Mouse (Mus musculus) megakaryocyte progenitor cell, adult 5-6 weeks (primary cell): ENCODE measurements around the gene Itgax. TPM values are rescaled to one million over a fixed set of nuclear protein-coding genes. Genes with fewer than 3 reads are reported as not detected.

Experiments
- ATAC-seq: replicated peaks from 2 replicates; pipeline ENCODE4 v1.8.0; 2016; ENCODE audit warnings: mild to moderate bottlenecking, moderate TSS enrichment, inconsistent platforms; ENCODE audit not compliant: poor library complexity
- total RNA-seq, 2 experiments: library from RNA; stranded (forward) in 1 of 2; stranded (reverse) in 1 of 2; fragments of 157-497, 149-512 nt in 1 of 2; fragments of 200-1000 nt in 1 of 2; gene quantifications; 2 replicates each; pipeline versions ENCODE4 v1.2.3 to v1.2.4; 2015 to 2017

Gene Itgax
- total RNA-seq, 2 experiments from 2014 or later: 0.32 to 0.67 TPM

GRCm38 (mm10) chr7:128158688-128159354, 29.5 kb downstream of the Itgax start:
- peak; percentile 72 for ATAC-seq

GRCm38 (mm10) chr7:128164001-128164400, 34.7 kb downstream of the Itgax start:
- ATAC-seq: no peak

GRCm38 (mm10) chr7:128166391-128166790, 37.0 kb downstream of the Itgax start:
- ATAC-seq: no peak

- ATAC-seq: no peak
These were observed 40.6 kb downstream of the Itgax start for GRCm38 (mm10) chr7:128169996-128170395.

- ATAC-seq: peak; percentile 26
These were observed 49.0 kb downstream of the Itgax start for GRCm38 (mm10) chr7:128178385-128178784.

- peak; percentile 89 for ATAC-seq
These were observed 50.8 kb downstream of the Itgax start for GRCm38 (mm10) chr7:128180126-128180525.

- ATAC-seq: peak; percentile 10; the same call in 1 of the 2 replicates
These were observed 51.2 kb downstream of the Itgax start for GRCm38 (mm10) chr7:128180546-128180945.

GRCm38 (mm10) chr7:128181691-128182090, 52.3 kb downstream of the Itgax start:
- ATAC-seq: no peak

Other genes with a start within 250 kb of the Itgax start
- gene Prss53, start 238.6 kb upstream of the Itgax start, total RNA-seq (2015): 0.15 and 0.39 TPM in 2 replicates
- not detected in 2 replicates for gene Prss53, start 238.6 kb upstream of the Itgax start, total RNA-seq (2017)
- not detected in 2 replicates for gene Gm21974, start 234.1 kb upstream of the Itgax start, total RNA-seq (2015)
- not detected in 2 replicates for gene Gm21974, start 234.1 kb upstream of the Itgax start, total RNA-seq (2017)
- 125 and 145 TPM in 2 replicates for gene Vkorc1, start 233.9 kb upstream of the Itgax start, total RNA-seq (2015)
- 30.7 and 39.6 TPM in 2 replicates for gene Vkorc1, start 233.9 kb upstream of the Itgax start, total RNA-seq (2017)
- 68.3 and 75.7 TPM in 2 replicates for gene Bckdk, start 225.5 kb upstream of the Itgax start, total RNA-seq (2015)
- gene Bckdk, start 225.5 kb upstream of the Itgax start, total RNA-seq (2017): 42.5 and 49.9 TPM in 2 replicates
- 18.1 and 30.6 TPM in 2 replicates for gene Kat8, start 217.0 kb upstream of the Itgax start, total RNA-seq (2015)
- gene Kat8, start 217.0 kb upstream of the Itgax start, total RNA-seq (2017): 23.7 and 30.4 TPM in 2 replicates
- not detected in 2 replicates for gene Prss8, start 199.4 kb upstream of the Itgax start, total RNA-seq (2015)
- gene Prss8, start 199.4 kb upstream of the Itgax start, total RNA-seq (2017): not detected in 2 replicates
- 1.5 and 2.3 TPM in 2 replicates for gene Prss36, start 182.8 kb upstream of the Itgax start, total RNA-seq (2015)
- gene Prss36, start 182.8 kb upstream of the Itgax start, total RNA-seq (2017): 0.75 and 7.2 TPM in 2 replicates
- gene Fus, start 162.1 kb upstream of the Itgax start, total RNA-seq (2015): 180 and 190 TPM in 2 replicates
- 27.2 and 49.5 TPM in 2 replicates for gene Fus, start 162.1 kb upstream of the Itgax start, total RNA-seq (2017)
- 142 and 147 TPM in 2 replicates for gene Pycard, start 135.7 kb upstream of the Itgax start, total RNA-seq (2015)
- 20.8 and 26.9 TPM in 2 replicates for gene Pycard, start 135.7 kb upstream of the Itgax start, total RNA-seq (2017)
- gene Trim72, start 125.6 kb upstream of the Itgax start, total RNA-seq (2015): not detected in 2 replicates
- not detected in 2 replicates for gene Trim72, start 125.6 kb upstream of the Itgax start, total RNA-seq (2017)
- 23.6 and 24.3 TPM in 2 replicates for gene Itgam, start 66.9 kb upstream of the Itgax start, total RNA-seq (2015)
- 28.0 and 34.9 TPM in 2 replicates for gene Itgam, start 66.9 kb upstream of the Itgax start, total RNA-seq (2017)
- gene Gm49368, start 66.9 kb upstream of the Itgax start, total RNA-seq (2015): 0.05 TPM in 1 of 2 replicates, not detected in the other
- not detected in 2 replicates for gene Gm49368, start 66.9 kb upstream of the Itgax start, total RNA-seq (2017)
- 0.25 TPM in 1 of 2 replicates, not detected in the other for gene Itgad, start 24.8 kb downstream of the Itgax start, total RNA-seq (2015)
- gene Itgad, start 24.8 kb downstream of the Itgax start, total RNA-seq (2017): 0.51 TPM in 1 of 2 replicates, not detected in the other
- gene Cox6a2, start 76.8 kb downstream of the Itgax start, total RNA-seq (2015): 0.76 and 4.8 TPM in 2 replicates
- 0.21 and 1.3 TPM in 2 replicates for gene Cox6a2, start 76.8 kb downstream of the Itgax start, total RNA-seq (2017)
- 6.9 and 7.1 TPM in 2 replicates for gene Armc5, start 107.8 kb downstream of the Itgax start, total RNA-seq (2015)
- gene Armc5, start 107.8 kb downstream of the Itgax start, total RNA-seq (2017): 9.5 and 11.8 TPM in 2 replicates
- gene 9130023H24Rik, start 108.5 kb downstream of the Itgax start, total RNA-seq (2015): 4.3 TPM in 2 replicates
- 4.7 and 7.2 TPM in 2 replicates for gene 9130023H24Rik, start 108.5 kb downstream of the Itgax start, total RNA-seq (2017)
- gene Tgfb1i1, start 117.3 kb downstream of the Itgax start, total RNA-seq (2015): 0.44 and 0.54 TPM in 2 replicates
- gene Tgfb1i1, start 117.3 kb downstream of the Itgax start, total RNA-seq (2017): not detected in 2 replicates
- gene Slc5a2, start 136.1 kb downstream of the Itgax start, total RNA-seq (2015): not detected in 2 replicates
- gene Slc5a2, start 136.1 kb downstream of the Itgax start, total RNA-seq (2017): not detected in 2 replicates
- 34.2 and 39.5 TPM in 2 replicates for gene BC017158, start 168.6 kb downstream of the Itgax start, total RNA-seq (2015)
- gene BC017158, start 168.6 kb downstream of the Itgax start, total RNA-seq (2017): 20.5 and 25.3 TPM in 2 replicates